Mouse (Mus musculus) cerebellum, adult 2 months (tissue): Measurements from ENCODE around the gene Ppp1ca.

ENCODE experiments used
- CTCF ChIP-seq: fragments of 200-500 bp; IDR thresholded peaks from 2 replicates; pipeline ENCODE4 v1.5.1; 2011; ENCODE audit warnings: low read depth, mild to moderate bottlenecking, control low read depth, low read length, moderate library complexity, borderline replicate concordance; ENCODE audit not compliant: insufficient read depth
- POLR2A ChIP-seq: fragments of 200-500 bp; IDR thresholded peaks from 2 replicates; pipeline ENCODE4 v1.6.1; 2011; ENCODE audit warnings: low read length, control low read depth, borderline replicate concordance; ENCODE audit not compliant: insufficient read depth

- TF ChIP-seq POLR2A: peak; percentile 76
- TF ChIP-seq CTCF: peak; percentile 60; the same call in 1 of the 2 replicates
These were observed at the start of gene Ppp1ca for GRCm38 (mm10) chr19:4191528-4192250.
